Mouse (Mus musculus): ENCODE results near the gene Irf2bpl.

Gene Irf2bpl

GRCm38 (mm10) chr12:86884197-86885058 lies at the start of gene Irf2bpl:
Irf2bpl (minus strand) TSS chr12:86884798.
- peak; percentile 99 for DNase-seq (ENCODE audit: low read depth, low spot score)

GRCm38 (mm10) chr12:86932575-86932952 lies 48.0 kb upstream of the Irf2bpl start:
- DNase-seq (ENCODE audit: low read depth, low spot score): no peak

DNA sequence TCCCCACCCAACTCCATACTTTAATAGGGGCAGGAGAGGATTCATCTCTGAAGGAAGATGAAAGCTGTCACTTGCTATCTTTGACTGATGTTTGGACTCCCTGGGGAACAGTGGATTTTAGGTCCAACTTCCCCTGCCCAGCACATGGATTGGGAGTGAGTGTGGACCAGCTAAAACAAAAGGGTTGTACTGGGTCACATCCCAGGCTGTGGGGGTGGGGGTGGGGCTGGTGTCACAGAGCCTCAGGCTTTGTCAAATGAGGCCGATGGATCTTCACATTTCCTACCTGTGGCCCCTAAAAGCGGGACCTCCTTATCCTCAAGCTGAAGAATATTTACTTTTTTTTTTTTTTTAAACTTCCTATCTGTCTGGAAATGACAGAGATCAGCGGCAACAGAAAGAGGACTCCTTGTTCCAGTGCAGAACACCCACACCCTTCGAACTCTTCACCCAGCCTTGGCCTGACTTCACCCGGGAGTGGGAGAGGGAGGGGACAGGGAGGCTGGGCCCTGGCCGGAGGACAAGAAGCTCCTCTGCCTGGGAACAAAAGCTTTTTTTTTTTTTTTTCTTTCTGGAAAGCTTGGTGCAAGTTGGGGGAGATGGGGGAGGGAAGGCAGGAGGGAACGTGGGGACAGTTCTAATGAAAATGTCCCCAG lies 47.4 kb upstream of the Irf2bpl start:
- no peak for DNase-seq (ENCODE audit: low read depth, low spot score)

DNA sequence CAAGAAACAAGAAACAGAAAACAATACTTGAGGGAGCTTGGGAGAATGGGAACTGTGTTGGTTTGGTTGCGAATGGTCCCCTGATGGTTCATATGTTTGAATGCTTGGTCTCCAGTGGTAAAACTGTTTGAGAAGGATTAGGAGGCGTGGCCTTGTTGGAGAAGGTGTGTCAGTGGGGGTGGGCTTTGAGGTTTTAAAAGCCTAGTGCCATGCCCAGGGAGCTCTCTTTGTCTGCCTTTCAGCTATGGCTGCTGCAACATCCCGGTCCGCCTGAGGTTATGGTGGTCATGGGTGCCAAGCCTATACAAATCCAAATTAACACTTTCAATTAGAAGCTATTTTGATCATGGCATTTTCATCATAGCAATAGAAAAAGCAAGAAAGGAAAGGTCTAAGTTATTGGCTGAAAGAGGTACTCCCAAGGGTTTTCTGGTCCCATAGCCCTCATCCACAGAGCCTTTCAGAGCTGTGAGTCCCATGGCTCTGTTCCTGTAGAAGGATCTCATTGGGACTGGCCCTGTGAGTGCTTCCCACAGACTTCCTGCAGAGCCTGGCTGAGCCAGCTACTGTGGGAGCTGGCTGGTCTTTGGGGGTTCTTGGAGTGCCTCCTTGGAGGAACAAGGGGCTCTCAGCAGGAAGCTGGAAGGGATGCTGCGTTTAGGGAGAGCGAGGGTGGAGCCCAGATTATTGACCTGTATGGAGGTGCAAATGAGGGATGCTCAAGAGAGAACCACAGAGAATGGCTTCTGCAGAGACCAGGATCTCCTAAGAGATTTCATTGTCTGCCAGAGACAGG lies 46.5 kb upstream of the Irf2bpl start:
- no peak for DNase-seq (ENCODE audit: low read depth, low spot score)

DNA sequence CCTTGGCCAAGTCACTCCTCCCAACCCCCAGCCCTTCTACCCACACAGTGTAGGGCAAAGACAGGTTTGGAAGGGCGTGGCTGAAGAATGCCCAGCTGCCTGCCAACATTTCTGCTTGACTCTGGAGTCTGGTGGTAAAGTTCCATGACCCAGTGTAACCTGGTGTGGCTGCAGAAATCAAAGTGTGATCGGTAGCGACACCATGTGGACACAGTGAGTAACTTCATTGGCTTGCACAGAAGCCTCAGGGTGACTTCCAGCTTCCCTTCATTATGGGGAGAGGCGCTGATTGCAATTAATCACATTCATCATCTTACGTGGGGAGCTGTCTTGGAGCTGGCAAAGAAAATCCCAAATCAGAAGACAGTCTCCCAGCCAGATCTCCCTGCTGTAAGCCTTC lies 39.2 kb upstream of the Irf2bpl start:
- DNase-seq (ENCODE audit: low read depth, low spot score): peak; percentile 79

GRCm38 (mm10) chr12:86918983-86919722 lies 34.6 kb upstream of the Irf2bpl start:
- no peak for DNase-seq (ENCODE audit: low read depth, low spot score)

DNA sequence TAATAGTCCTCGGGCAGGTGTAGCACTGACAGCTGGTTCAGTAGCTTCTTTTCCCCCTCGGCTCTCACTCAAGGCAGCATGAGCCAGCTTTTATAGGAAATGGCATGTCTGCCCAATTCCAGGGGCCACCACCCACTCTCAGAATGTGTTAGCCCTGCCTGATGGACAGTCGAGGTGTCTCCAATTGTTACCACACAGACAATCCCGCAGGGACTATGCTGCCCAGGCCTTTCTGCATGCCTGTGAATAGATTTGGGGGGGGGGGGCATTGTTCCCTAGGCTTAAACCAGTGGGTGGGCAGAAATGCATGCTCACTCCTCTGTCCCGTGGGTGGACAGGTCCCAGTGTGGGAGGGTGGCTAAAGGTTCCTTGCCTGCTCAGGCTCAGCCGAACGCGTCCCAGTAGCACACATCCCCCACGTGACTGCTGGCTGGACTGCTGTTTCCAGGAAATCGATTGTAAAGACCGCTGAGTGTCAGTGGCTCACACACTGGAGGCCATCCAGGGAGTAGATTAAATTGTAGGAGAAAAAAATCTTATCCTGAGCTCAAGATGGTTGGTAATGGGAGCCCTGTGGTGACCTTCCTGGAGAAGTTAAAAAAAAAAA lies 33.9 kb upstream of the Irf2bpl start:
- no peak for DNase-seq (ENCODE audit: low read depth, low spot score)

DNA sequence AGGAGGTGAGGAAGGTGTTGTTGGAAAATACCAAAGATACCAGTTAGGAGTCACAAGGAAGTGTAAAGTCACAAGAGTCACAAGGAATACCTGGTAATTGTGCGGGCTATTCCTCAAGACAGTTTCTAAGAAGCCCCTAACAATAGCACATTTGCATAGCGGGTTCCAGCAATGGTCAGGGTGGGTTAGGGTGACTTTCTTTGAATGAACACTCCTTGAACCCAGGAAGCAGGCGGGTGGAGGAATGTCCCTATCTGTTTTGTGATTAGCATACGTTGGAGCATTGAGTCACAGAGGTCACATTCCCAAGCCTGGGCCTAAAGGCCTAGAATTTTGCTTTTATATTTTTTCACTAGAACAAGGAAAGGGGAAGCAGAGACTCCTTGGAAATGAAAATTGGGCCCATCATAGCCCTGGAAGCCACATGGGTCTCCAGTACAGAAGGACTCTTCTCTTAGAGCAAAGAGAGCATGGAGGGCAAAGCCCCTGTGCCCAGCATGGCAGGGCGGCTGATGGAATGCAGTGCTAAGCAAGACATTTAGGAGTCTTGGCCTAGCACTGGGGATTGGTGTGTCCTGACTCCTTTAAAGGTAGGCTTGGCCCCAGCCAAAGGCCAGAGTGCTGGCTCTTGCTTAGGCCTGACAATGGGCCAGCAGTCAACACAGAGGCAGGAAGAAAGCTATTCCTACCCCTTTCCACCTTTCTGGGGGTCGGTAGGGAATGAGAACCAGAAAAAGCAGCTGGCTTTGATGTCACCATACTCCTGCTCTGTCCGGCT lies 32.4 kb upstream of the Irf2bpl start:
- no peak for DNase-seq (ENCODE audit: low read depth, low spot score)

- no peak for DNase-seq (ENCODE audit: low read depth, low spot score)
Observed at GRCm38 (mm10) chr12:86915617-86916016, 31.0 kb upstream of the Irf2bpl start.

- DNase-seq (ENCODE audit: low read depth, low spot score): no peak
Observed at GRCm38 (mm10) chr12:86914756-86915155, 30.2 kb upstream of the Irf2bpl start.

GRCm38 (mm10) chr12:86914351-86914750 lies 29.8 kb upstream of the Irf2bpl start:
- DNase-seq (ENCODE audit: low read depth, low spot score): no peak

DNA sequence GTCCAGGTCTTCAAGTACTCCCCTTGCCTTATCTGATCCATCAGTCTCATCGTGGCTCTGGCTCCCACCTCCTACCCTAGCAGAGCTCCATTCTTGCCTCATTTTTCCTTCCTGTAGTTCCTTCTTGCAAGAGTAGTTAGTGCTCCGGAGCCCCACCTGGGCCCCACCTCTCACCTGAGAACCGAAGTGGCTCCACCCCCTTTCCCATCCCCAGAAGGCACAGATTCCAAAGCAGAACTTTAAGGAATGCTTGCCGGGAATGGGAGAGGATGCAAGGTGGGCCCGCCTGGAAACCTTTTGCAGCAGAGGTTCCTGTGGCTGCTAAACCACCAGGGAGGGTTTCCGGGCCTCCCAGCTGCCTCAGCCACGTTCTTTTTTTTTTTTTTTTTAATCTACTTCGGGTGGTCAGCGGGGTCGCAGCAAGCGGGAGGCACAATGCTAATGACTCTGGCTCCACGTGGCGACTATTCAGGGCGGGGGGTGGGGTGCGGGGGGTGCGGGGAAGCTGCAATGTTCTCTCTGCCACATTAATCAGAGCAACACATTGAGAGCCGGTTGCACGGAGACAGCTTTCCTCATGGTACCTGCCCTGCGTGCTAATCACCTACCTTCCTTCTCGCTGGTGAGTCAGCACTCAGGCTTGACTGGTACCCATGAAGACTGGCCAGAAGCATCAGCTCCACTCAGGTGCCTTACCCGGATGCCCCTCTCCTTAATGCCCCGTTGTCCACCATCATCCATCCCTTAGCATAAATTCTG lies 27.9 kb upstream of the Irf2bpl start:
- DNase-seq (ENCODE audit: low read depth, low spot score): no peak

DNA sequence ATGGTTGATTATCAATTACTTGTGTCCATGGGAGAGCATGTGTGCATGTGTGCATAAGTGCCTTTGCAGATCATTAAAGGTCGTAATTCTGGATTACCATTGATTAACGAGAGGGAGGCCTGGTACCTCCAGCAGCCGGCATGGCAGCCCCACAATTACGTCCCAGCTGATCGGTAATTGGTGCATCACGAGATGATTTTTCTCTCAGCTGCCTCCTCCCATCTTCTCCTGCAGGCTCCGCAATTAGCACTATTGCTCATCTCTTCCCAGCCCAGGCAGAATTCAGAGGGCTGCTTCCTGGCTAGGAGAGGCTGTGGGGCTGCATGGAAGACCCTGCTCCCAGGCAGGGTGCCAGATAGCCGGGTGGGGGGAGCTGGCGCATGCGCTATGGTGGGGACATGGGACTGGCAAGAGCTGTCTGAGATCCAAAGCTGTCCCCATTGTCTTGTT lies 26.9 kb upstream of the Irf2bpl start:
- no peak for DNase-seq (ENCODE audit: low read depth, low spot score)

DNA sequence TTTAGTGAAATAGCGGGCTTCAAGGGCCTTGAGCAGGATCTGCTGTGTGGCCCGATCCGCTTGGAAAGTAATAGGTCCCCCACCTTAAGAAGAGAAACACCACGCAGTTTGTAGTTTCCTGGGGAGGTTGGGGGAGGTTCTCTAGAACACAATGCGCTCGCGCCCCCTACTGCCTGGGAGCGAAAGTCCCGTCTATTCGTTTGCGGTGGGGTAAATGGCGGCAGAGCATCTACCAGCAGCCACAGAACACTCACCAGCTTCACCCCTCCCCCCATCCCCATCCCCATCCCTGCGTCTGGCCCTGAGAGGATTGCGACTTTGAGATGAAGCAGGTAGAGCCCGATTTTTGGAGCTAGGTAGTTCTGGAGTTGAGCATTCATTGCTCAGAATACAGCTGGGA lies 21.8 kb upstream of the Irf2bpl start:
- peak; percentile 81 for DNase-seq (ENCODE audit: low read depth, low spot score)

GRCm38 (mm10) chr12:86905876-86906275 lies 21.3 kb upstream of the Irf2bpl start:
- no peak for DNase-seq (ENCODE audit: low read depth, low spot score)

DNA sequence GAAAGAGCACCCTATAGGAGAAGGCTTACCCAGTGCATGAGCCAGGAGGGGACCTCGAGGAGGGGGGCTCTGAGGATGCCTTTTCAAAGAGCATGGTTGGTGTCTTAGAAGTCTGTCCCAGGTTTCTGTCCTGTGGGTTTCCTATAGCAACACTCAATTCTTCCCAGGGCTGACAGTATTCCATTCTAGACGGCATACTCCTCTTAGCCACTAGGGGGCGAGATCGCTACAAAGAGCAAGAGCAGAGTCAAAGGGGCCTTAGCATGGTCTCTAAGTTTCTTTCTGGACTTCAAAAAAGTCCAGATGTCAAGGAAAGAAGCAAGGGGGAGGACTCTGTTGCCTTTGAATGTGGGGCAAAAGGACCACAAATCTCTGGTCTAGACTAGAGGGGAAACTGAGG lies 20.6 kb upstream of the Irf2bpl start:
- DNase-seq (ENCODE audit: low read depth, low spot score): no peak

DNA sequence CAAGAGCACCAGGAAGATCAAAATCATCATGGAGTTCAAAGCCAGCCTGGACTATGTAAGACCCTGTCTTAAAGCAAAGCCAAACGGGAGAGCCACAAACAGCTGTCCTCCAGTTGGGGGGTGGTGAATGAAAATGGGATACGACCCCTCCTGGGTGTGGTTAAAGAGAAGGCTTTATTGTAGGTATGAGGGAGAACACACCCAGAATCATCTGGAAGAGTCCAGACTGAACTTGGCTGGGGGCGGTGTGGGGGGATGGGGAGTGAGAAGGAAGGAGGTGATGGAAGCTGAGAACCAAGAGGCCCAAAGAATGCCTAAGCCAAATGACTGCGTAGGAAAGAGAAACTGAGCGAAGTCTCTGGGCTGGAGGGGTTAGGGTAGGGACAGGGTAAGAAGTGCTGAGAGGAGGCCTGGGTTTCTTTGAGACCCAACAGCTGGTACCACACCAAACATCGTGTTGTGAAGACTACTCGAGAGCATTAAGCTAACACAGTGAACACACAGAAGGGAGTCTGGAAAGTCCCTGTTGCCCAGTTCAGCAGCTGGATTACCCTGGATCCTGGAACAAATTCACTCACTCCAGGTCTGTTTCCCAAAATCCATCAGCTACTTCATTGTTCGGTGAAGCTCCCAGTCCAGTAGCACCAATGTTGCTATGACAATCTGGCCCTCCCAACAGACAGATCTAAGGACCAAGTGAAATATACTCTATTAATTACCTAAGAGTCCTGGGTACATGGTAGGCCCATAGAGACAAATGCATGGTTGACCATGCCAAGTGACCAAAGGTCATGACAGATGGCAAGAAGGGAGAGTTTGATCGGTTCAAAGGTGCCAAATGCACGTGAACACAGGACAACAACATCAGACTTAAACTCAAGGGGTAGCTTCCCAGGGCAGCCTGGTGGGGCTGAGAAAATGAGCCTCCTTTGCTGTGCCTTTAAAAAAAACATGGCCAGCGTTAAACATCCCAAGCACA lies 19.5 kb upstream of the Irf2bpl start:
- DNase-seq (ENCODE audit: low read depth, low spot score): no peak

DNA sequence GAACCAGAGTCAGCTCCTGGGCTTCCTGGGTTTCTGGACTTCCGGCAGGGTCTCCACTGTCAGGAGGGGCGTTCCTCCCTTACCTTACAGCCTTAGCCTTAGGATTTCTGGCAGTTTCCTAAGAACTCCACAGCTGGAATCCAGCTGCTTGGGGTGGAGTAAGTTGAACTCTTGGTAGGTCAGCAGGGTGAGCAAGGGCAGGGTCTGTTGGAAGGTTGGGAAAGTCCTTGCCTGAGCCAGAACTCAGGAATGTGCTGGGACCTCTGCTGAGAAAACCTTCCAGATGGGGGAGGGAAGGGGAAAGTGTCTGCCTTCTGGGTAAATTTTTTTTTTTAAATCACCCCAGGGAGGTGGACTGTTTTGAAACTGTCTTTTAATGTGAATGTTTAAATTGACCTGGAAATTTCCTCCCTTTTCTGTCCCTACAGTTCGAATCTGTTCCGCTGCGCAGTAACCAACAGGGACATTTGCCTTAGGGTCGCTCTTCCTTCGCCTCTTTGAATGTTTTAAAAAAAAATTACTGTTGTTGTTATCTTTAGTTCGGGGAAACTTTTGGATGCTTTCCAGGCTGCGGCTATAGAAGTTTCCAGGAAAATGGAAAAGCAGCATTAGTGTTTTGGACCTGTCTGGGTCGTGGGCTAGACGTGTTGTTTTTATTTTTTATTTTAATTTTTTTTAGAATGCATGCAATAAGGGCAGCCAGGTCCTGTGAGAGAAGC lies 15.0 kb upstream of the Irf2bpl start:
- no peak for DNase-seq (ENCODE audit: low read depth, low spot score)
